In the genomic region with DNA sequence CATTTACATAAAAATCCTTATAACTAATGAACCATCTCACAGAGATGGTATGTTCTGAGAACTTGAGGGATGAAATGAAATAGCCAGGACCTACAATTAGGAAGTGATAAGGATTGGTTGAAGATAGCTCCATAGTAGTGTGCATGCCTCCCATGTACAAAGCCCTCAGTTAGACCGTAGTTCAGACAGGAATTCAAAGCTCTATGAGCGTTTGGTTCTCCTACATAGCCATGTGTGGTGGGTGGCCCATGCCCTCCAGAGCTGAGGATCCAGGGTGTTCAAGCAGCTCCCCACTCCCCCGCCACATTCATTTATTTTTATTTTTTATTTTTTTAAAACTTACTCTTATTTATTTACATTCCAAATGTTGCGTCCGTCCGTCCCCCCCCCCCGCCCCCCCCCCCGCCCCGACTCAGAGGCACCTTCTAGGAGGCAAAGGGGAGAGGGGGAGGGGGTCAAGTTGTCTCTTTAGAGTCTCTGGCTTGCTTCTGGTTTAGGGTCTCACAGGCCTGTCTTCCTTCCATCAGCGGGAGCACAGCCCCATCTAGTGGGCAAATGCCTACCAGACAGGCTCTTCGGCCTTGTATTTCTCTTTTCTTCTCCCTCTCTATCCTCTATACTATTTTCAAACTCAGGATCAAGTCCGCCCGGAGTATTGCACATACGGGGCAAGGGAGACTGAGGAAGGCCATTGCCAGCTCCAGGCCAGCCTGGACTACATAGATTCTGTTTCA, we compare ENCODE assay signal across 8 mouse cellular contexts. TPM values are rescaled to one million over a fixed set of nuclear protein-coding genes. Genes with fewer than 3 reads are reported as not detected.
A peak's percentile ranks its signal among the peaks of the same experiment; 100 is the strongest.
DNase-seq lines count a peak whose midpoint lies in the region; ATAC-seq and TF ChIP-seq lines count a peak whose summit lies in the region.

No protein-coding gene starts in this region.

- no peaks in the 10 kb centered on the region for H3K4me1 ChIP-seq in intestine, embryonic 16.5 days (ENCODE audit: control insufficient read depth, insufficient read depth, low read length)
- no peaks in the 10 kb centered on the region for H3K4me1 ChIP-seq in midbrain, embryonic 11.5 days (ENCODE audit: control insufficient read depth, insufficient read depth, low read length)
- no peaks in the 10 kb centered on the region for H3K4me1 ChIP-seq in spleen, adult 2 months (ENCODE audit: control insufficient read depth, insufficient read depth, insufficient read length)

- H3K36me3 ChIP-seq in intestine, embryonic 16.5 days (ENCODE audit: control insufficient read depth, insufficient read depth, low read length): no peaks in the 10 kb centered on the region
- no peaks in the 10 kb centered on the region for H3K36me3 ChIP-seq in midbrain, embryonic 11.5 days (ENCODE audit: control insufficient read depth, insufficient read depth, low read length)
- H3K36me3 ChIP-seq in spleen, adult 2 months (ENCODE audit: control insufficient read depth, insufficient read depth, low read length): no peaks in the 10 kb centered on the region

- WGBS in intestine, embryonic 16.5 days: 25% methylated on average over 10 of the region's 14 CpGs
- 33% methylated on average over 11 of the region's 14 CpGs for WGBS in midbrain, embryonic 11.5 days
- WGBS in spleen, adult 2 months: 18% methylated on average over 14 of the region's 14 CpGs

- no peaks in the 10 kb centered on the region for H3K9me3 ChIP-seq in intestine, embryonic 16.5 days (ENCODE audit: control insufficient read depth, low read length)
- H3K9me3 ChIP-seq in midbrain, embryonic 11.5 days (ENCODE audit: control insufficient read depth, low read length): no peaks in the 10 kb centered on the region

- no peaks in the 10 kb centered on the region for H3K27me3 ChIP-seq in intestine, embryonic 16.5 days (replicated peaks; ENCODE audit: control insufficient read depth, insufficient read depth, low read length)
- no peaks in the 10 kb centered on the region for H3K27me3 ChIP-seq in midbrain, embryonic 11.5 days (ENCODE audit: control insufficient read depth, insufficient read depth, low read length)
- H3K27me3 ChIP-seq in spleen, adult 2 months (ENCODE audit: control insufficient read depth, insufficient read depth, low read length): no peaks in the 10 kb centered on the region

- H3K9ac ChIP-seq in intestine, embryonic 16.5 days (ENCODE audit: low read depth, low read length): no peak overlapping the region
- no peak overlapping the region for H3K9ac ChIP-seq in midbrain, embryonic 11.5 days (ENCODE audit: low read length)

- ATAC-seq in intestine, embryonic 16.5 days: peak; percentile 68; the same call in 1 of the 2 replicates
- peak; percentile 89 for ATAC-seq in midbrain, embryonic 11.5 days (ENCODE audit: low FRiP score)

- no peak for TF ChIP-seq POLR2A in spleen, adult 2 months (IDR thresholded peaks at IDR 0.05; ENCODE audit: low read depth, low read length)

- H3K4me2 ChIP-seq in intestine, embryonic 16.5 days (ENCODE audit: low read depth, low read length): no peak overlapping the region
- H3K4me2 ChIP-seq in midbrain, embryonic 11.5 days: no peak overlapping the region

- peak; percentile 24 for DNase-seq in ovary, postnatal 10 days (ENCODE audit: low spot score)
- no peak for DNase-seq in ovary, adult 18-20 months (ENCODE audit: low spot score)
- DNase-seq in cerebellum, postnatal 10 days: peak; percentile 90 to 91
- DNase-seq in gastrocnemius, adult 2 months: peak; percentile 60
- peak; percentile 67 to 72 for DNase-seq in left cerebral cortex, postnatal 25 days (ENCODE audit: low spot score in 2 of 2)
- DNase-seq in midbrain, embryonic 11.5 days (ENCODE audit: low spot score, missing footprints): peak; percentile 98
- peak; percentile 45 to 69 for DNase-seq in spleen, adult 2 months (ENCODE audit: low read depth in 1 of 2, low spot score in 2 of 2)

- TF ChIP-seq CTCF in gastrocnemius, adult 2 months (IDR thresholded peaks at IDR 0.05): peak; percentile 75
- peak; percentile 89; the same call in 1 of the 2 replicates for TF ChIP-seq CTCF in spleen, adult 2 months (IDR thresholded peaks at IDR 0.05; ENCODE audit: extremely low read depth, insufficient read depth, insufficient read length, insufficient replicate concordance)

- H3K27ac ChIP-seq in gastrocnemius, adult 2 months: no peak overlapping the region
- H3K27ac ChIP-seq in intestine, embryonic 16.5 days (ENCODE audit: low read length): no peak overlapping the region
- H3K27ac ChIP-seq in midbrain, embryonic 11.5 days (ENCODE audit: low read depth, low read length): no peak overlapping the region
- H3K27ac ChIP-seq in spleen, adult 2 months (ENCODE audit: insufficient read depth, low read length): no peak overlapping the region

- H3K4me3 ChIP-seq in gastrocnemius, adult 2 months: no peak overlapping the region
- H3K4me3 ChIP-seq in intestine, embryonic 16.5 days (ENCODE audit: low read length): no peak overlapping the region
- no peak overlapping the region for H3K4me3 ChIP-seq in midbrain, embryonic 11.5 days (ENCODE audit: low read depth, low read length)
- H3K4me3 ChIP-seq in spleen, adult 2 months (ENCODE audit: extremely low read depth, insufficient read depth, insufficient read length): no peak overlapping the region

- intact Hi-C loops in gastrocnemius, adult 2 months (cut with DNase I): loop anchor here (5.0 kb wide), 1 partner anchor 328 kb away; no protein-coding TSS in a partner anchor
- intact Hi-C loops in left cerebral cortex, postnatal 25 days (cut with DNase I): loop anchor here (2.0 to 10.0 kb wide), 6 partner anchors 102 to 1596 kb away; no protein-coding TSS in a partner anchor

RNA-seq across cellular contexts. Expression of a gene that starts 28.7 kb away (rescaled TPM):
- not detected for total RNA-seq in gastrocnemius, adult 2 months (2021)
- polyA plus RNA-seq in intestine, embryonic 16.5 days (2015; fragmentation: Nextera tagmentation; extraction: Ambion mirVana): not detected in 2 replicates
- not detected for total RNA-seq in left cerebral cortex, postnatal 25 days (2021)
- not detected in 2 replicates for polyA plus RNA-seq in midbrain, embryonic 11.5 days (2014; fragmentation: Nextera tagmentation; extraction: Ambion mirVana)
- polyA plus RNA-seq in spleen, adult 2 months (2012; rRNA removed): not detected in 2 replicates

RNA-seq across cellular contexts. Expression of a gene that starts 44.1 kb away (rescaled TPM):
- 1 to 10 TPM; 6.7 to 8.5 TPM for total RNA-seq in gastrocnemius, adult 2 months (2021)
- 0.43 and 0.49 TPM in 2 replicates for polyA plus RNA-seq in intestine, embryonic 16.5 days (2015; fragmentation: Nextera tagmentation; extraction: Ambion mirVana)
- 1 to 10 TPM; 2.9 to 3.2 TPM for total RNA-seq in left cerebral cortex, postnatal 25 days (2021)
- 0.03 TPM in 1 of 2 replicates, not detected in the other for polyA plus RNA-seq in midbrain, embryonic 11.5 days (2014; fragmentation: Nextera tagmentation; extraction: Ambion mirVana)
- 1.7 and 2.3 TPM in 2 replicates for polyA plus RNA-seq in spleen, adult 2 months (2012; rRNA removed)
